Mouse (Mus musculus) forebrain, embryonic 14.5 days (tissue): ENCODE data around the gene Zc3hav1. TPM values are rescaled to one million over a fixed set of nuclear protein-coding genes. Genes with fewer than 3 reads are reported as not detected.

Source experiments
- ATAC-seq: fragments of 200-750 bp; cut with Nextera tagmentation; 2 replicates; pipeline ENCODE4 v1.8.0; 2017; ENCODE audit warnings: mild to moderate bottlenecking, moderate library complexity
- DNase-seq: peaks from one replicate; pipeline ENCODE4 v3.0.0-alpha.2; 2015; ENCODE audit warnings: low spot score
- H3K27ac ChIP-seq: fragments of 300-500 bp; sonication (generic); 2 replicates; pipeline ENCODE4 v1.5.1; 2014; ENCODE audit warnings: low read depth, mild to moderate bottlenecking, control low read depth, low read length, moderate library complexity
- H3K27me3 ChIP-seq: fragments of 300-500 bp; sonication (generic); replicated peaks from 2 replicates; pipeline ENCODE4 v1.6.1; 2014; ENCODE audit warnings: low read length, control low read depth, mixed read lengths; ENCODE audit not compliant: control insufficient read depth, insufficient read depth
- H3K36me3 ChIP-seq: fragments of 300-500 bp; sonication (generic); 2 replicates; pipeline ENCODE4 v1.6.1; 2014; ENCODE audit warnings: low read length, control low read depth; ENCODE audit not compliant: control insufficient read depth, insufficient read depth
- H3K4me1 ChIP-seq: fragments of 300-500 bp; sonication (generic); 2 replicates; pipeline ENCODE4 v1.6.1; 2014; ENCODE audit warnings: antibody characterized with exemption, low read length, control low read depth; ENCODE audit not compliant: control insufficient read depth, insufficient read depth
- H3K4me2 ChIP-seq: fragments of 300-500 bp; sonication (generic); 2 replicates; pipeline ENCODE4 v1.6.1; 2014; ENCODE audit warnings: mild to moderate bottlenecking, control low read depth, low read length
- H3K4me3 ChIP-seq: fragments of 300-500 bp; sonication (generic); 2 replicates; pipeline ENCODE4 v1.5.1; 2014; ENCODE audit warnings: low read depth, low read length, control low read depth
- H3K9ac ChIP-seq: fragments of 300-500 bp; sonication (generic); 2 replicates; pipeline ENCODE4 v1.6.1; 2014; ENCODE audit warnings: mild to moderate bottlenecking, low read length, control low read depth, moderate library complexity
- H3K9me3 ChIP-seq: fragments of 300-500 bp; sonication (generic); replicated peaks from 2 replicates; pipeline ENCODE4 v1.6.1; 2016; ENCODE audit warnings: low read length, control low read depth, mixed read lengths; ENCODE audit not compliant: control insufficient read depth
- WGBS: fragments of 180-500 bp; shearing (Covaris S2); extraction: QIAGEN DNeasy Blood & Tissue Kit; methylation state at CpG from one replicate; pipeline ENCODE4 v1.1.7; 2014; 5-methylcytosine and 5-hydroxymethylcytosine counted together
- polyA plus RNA-seq: library from polyadenylated mRNA; unstranded; fragments of >200 nt; fragmentation: Nextera tagmentation; extraction: Ambion mirVana; gene quantifications from 2 replicates; pipeline ENCODE4 v1.2.1, GENCODE M21; 2014

The Zc3hav1 gene
- polyA plus RNA-seq, 1 experiment from 2014 or later = 0.71 TPM

- Histone ChIP-seq H3K36me3 (peaks cover 56% of the 10 kb centered on the region), H3K27me3 (no peaks in the 10 kb centered on the region), H3K27ac (no peak overlapping the region), H3K4me1 (peaks cover 3% of the 10 kb centered on the region; the same call in 1 of the 2 replicates), H3K4me3 (no peak overlapping the region), H3K9me3 (no peaks in the 10 kb centered on the region), H3K4me2 (no peak overlapping the region), H3K9ac (no peak overlapping the region)
- WGBS = 9% methylated on average over 11 of the region's 11 CpGs
- no peak for ATAC-seq
- DNase-seq = peak; percentile 37
Measured at GRCm38 (mm10) chr6:38292871-38293646, 61.3 kb downstream of the Zc3hav1 start.

GRCm38 (mm10) chr6:38284422-38284821 is 70.0 kb downstream of the Zc3hav1 start:
- H3K36me3 ChIP-seq = peaks cover 18% of the 10 kb centered on the region; the same call in 1 of the 2 replicates
- DNase-seq = no peak
- H3K4me2 ChIP-seq = no peak overlapping the region
- WGBS = 97% methylated on average over 19 of the region's 19 CpGs
- H3K27me3 ChIP-seq = no peaks in the 10 kb centered on the region
- no peak overlapping the region for H3K4me3 ChIP-seq
- no peak overlapping the region for H3K9ac ChIP-seq
- ATAC-seq = no peak
- H3K9me3 ChIP-seq = no peaks in the 10 kb centered on the region
- no peaks in the 10 kb centered on the region for H3K4me1 ChIP-seq
- H3K27ac ChIP-seq = no peak overlapping the region

GRCm38 (mm10) chr6:38264466-38264865 is 89.9 kb downstream of the Zc3hav1 start:
- no peaks in the 10 kb centered on the region for H3K4me1 ChIP-seq
- H3K9ac ChIP-seq = no peak overlapping the region
- H3K36me3 ChIP-seq = no peaks in the 10 kb centered on the region
- no peak for DNase-seq
- no peaks in the 10 kb centered on the region for H3K9me3 ChIP-seq
- 76% methylated on average over 7 of the region's 7 CpGs for WGBS
- H3K4me3 ChIP-seq = no peak overlapping the region
- ATAC-seq = no peak
- H3K27me3 ChIP-seq = no peaks in the 10 kb centered on the region
- H3K4me2 ChIP-seq = no peak overlapping the region
- no peak overlapping the region for H3K27ac ChIP-seq

DNA sequence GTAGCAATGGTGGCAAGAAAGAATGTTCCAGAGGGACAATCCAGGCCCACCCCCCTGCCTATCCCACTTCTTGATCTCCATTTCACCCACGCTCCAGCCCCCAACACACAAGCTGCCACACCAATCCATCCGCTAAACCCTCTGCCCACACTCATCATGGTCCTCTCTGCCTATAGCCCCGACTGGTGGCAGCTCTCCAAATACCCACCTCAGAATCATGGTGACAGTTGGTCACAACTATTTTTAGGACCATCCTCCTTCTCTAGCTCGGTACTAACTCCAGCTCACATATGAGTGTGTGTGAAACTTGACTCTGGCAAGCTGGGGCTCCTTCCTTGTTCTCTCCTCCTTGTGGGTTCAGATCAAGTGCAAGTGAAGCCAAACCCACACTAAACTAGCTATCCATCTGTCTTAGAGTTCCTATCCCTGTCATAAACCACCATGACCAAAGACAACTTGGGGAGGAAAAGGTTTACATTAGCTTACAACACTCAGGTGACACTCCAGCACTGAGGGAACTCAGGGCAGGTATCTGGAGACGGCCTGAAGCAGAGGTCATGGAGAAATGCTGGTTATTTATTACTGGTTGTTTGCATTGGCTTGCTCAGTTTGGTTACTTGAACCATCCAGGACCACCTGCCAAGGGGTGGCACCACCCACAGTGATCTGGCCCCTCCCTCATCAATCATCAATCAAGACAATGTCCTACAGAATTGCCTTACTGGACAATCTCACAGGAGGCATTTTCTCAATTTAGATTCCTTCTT is 90.8 kb downstream of the Zc3hav1 start:
- no peaks in the 10 kb centered on the region for H3K9me3 ChIP-seq
- no peaks in the 10 kb centered on the region for H3K36me3 ChIP-seq
- ATAC-seq = no peak
- 78% methylated on average over 5 of the region's 5 CpGs for WGBS
- H3K9ac ChIP-seq = no peak overlapping the region
- no peak overlapping the region for H3K4me2 ChIP-seq
- H3K4me3 ChIP-seq = no peak overlapping the region
- no peaks in the 10 kb centered on the region for H3K27me3 ChIP-seq
- H3K4me1 ChIP-seq = no peaks in the 10 kb centered on the region
- H3K27ac ChIP-seq = no peak overlapping the region
- DNase-seq = no peak

DNA sequence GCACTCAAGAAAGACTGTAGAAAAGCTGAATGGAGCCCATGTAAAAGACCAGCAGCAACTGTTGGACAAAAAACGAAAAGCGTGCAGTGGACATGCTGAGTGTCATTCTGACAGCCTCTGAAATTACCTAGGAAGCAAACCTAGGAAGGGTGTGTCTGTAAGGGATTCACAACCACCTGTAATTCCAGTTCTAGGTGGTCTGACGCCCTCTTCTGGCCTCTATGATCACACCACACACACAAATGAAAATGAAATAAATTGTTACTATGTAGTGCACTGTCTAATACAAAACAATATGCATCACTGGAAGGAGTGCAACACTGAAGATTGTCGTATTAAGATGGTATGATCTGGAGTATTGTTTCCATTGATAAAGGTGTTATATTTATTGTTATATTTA is 92.5 kb downstream of the Zc3hav1 start:
- Histone ChIP-seq H3K9ac (no peak overlapping the region), H3K4me1 (no peaks in the 10 kb centered on the region), H3K9me3 (no peaks in the 10 kb centered on the region), H3K4me3 (no peak overlapping the region), H3K27me3 (no peaks in the 10 kb centered on the region), H3K27ac (no peak overlapping the region), H3K4me2 (no peak overlapping the region), H3K36me3 (no peaks in the 10 kb centered on the region)
- DNase-seq = no peak
- ATAC-seq = no peak
- 66% methylated on average over 4 of the region's 4 CpGs for WGBS

- H3K4me1 ChIP-seq = peaks cover 3% of the 10 kb centered on the region; the same call in 1 of the 2 replicates
- no peaks in the 10 kb centered on the region for H3K9me3 ChIP-seq
- 91% methylated on average over 8 of the region's 8 CpGs for WGBS
- DNase-seq (no peak), ATAC-seq (no peak)
- no peak overlapping the region for H3K4me3 ChIP-seq
- no peaks in the 10 kb centered on the region for H3K36me3 ChIP-seq
- H3K27me3 ChIP-seq = no peaks in the 10 kb centered on the region
- H3K4me2 ChIP-seq = no peak overlapping the region
- no peak overlapping the region for H3K9ac ChIP-seq
- H3K27ac ChIP-seq = no peak overlapping the region
Measured at GRCm38 (mm10) chr6:38257506-38257905, 96.9 kb downstream of the Zc3hav1 start.

GRCm38 (mm10) chr6:38256793-38257192 is 97.6 kb downstream of the Zc3hav1 start:
- DNase-seq (no peak), ATAC-seq (no peak)
- 92% methylated on average over 4 of the region's 4 CpGs for WGBS
- Histone ChIP-seq H3K9me3 (no peaks in the 10 kb centered on the region), H3K4me2 (no peak overlapping the region), H3K27me3 (no peaks in the 10 kb centered on the region), H3K4me3 (no peak overlapping the region), H3K27ac (no peak overlapping the region), H3K36me3 (no peaks in the 10 kb centered on the region), H3K4me1 (peaks cover 11% of the 10 kb centered on the region), H3K9ac (no peak overlapping the region)

- no peaks in the 10 kb centered on the region for H3K27me3 ChIP-seq
- no peak for DNase-seq
- ATAC-seq = no peak
- no peak overlapping the region for H3K4me2 ChIP-seq
- H3K27ac ChIP-seq = no peak overlapping the region
- no peaks in the 10 kb centered on the region for H3K9me3 ChIP-seq
- peaks cover 14% of the 10 kb centered on the region for H3K4me1 ChIP-seq
- no peak overlapping the region for H3K4me3 ChIP-seq
- no peak overlapping the region for H3K9ac ChIP-seq
- WGBS = 73% methylated on average over 2 of the region's 2 CpGs
- no peaks in the 10 kb centered on the region for H3K36me3 ChIP-seq
Measured at GRCm38 (mm10) chr6:38255794-38256193, 98.6 kb downstream of the Zc3hav1 start.
